Mouse (Mus musculus): ENCODE measurements around the gene Ddx49. TPM values are rescaled to one million over a fixed set of nuclear protein-coding genes. Genes with fewer than 3 reads are reported as not detected.

Ddx49 gene
- total and polyA plus RNA-seq, 3 experiments: 64.9 to 98.4 (median 77.3) TPM

DNA sequence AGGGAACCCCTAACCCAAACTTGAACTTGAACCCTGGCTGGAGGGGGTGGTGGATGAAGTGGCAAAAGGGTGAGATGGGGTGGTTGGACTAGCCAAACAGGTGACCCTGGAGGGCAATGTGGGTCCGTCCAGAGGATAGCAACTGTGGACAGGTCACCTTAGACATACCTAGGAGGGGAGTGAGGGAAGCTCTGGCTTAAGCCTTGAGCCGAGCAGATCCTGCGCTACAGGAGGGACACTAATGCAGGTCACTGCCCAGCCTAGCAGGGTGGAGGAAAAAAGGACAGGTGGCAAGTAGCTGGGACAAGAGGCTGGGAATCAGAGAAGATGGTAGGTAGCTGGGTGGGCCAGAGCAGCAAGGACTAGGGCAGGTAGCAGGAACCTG is 49.7 kb upstream of the Ddx49 start:
- Histone ChIP-seq H3K79me2 (replicated peaks; ENCODE audit: control insufficient read depth, extremely low read depth, insufficient read depth, poor library complexity, severe bottlenecking) (peaks cover 58% of the 10 kb centered on the region), H3K4me2 (ENCODE audit: insufficient read depth, low read depth, poor library complexity, severe bottlenecking) (peak overlapping the region; percentile 58), H3K36me3 (replicated peaks in 1 of 2; ENCODE audit: control insufficient read depth in 1 of 2, insufficient read depth in 1 of 2, low read length in 1 of 2) (peaks cover 14 to 44% of the 10 kb centered on the region in 2 experiments), H3K4me3 (replicated peaks in 1 of 3; ENCODE audit: low read depth in 2 of 3, low read length in 2 of 3, poor library complexity in 1 of 3) (peak overlapping the region; percentile 85 to 90 (median 85)), H3K27me3 (replicated peaks) (no peaks in the 10 kb centered on the region), H3K9ac (ENCODE audit: insufficient read depth, low read depth) (peak overlapping the region; percentile 83), H3K9me3 (replicated peaks; ENCODE audit: low read length) (no peaks in the 10 kb centered on the region), H3K27ac (ENCODE audit: insufficient read depth, low read depth) (no peak overlapping the region), H3K4me1 (ENCODE audit: control insufficient read depth in 1 of 2, insufficient read depth in 2 of 2) (peaks cover 44 to 58% of the 10 kb centered on the region in 2 experiments)
- dilution Hi-C loops (cut with MboI; ENCODE audit: extremely low pct_ligation_motif_present, extremely low pct_unique_long_range_greater_than_20kb, low sequenced_read_pairs): no loop called here
- in situ Hi-C loops (cut with MboI; ENCODE audit: low pct_ligation_motif_present, low pct_unique_long_range_greater_than_20kb, low sequenced_read_pairs): no loop called here
- DNase-seq (ENCODE audit: extremely low read depth): no peak
- TF ChIP-seq ZNF384 (IDR thresholded peaks at IDR 0.05; ENCODE audit: low read depth, low read length) (no peak), TCF12 (IDR thresholded peaks at IDR 0.05; ENCODE audit: low read depth, low read length) (no peak), IRF4 (IDR thresholded peaks at IDR 0.05; ENCODE audit: low read depth, low read length) (no peak), MYC (IDR thresholded peaks at IDR 0.05; ENCODE audit: low read depth, low read length) (no peak), TBP (conservative IDR thresholded peaks at IDR 0.05; ENCODE audit: low read depth, low read length) (no peak), ETS1 (conservative IDR thresholded peaks at IDR 0.05; ENCODE audit: low read depth, low read length) (no peak), GABPA (IDR thresholded peaks at IDR 0.05; ENCODE audit: insufficient replicate concordance, low read depth, low read length) (no peak), E2F4 (IDR thresholded peaks at IDR 0.05; ENCODE audit: insufficient replicate concordance, low read depth, low read length) (no peak), ELF1 (IDR thresholded peaks at IDR 0.05; ENCODE audit: low read depth, low read length) (no peak), SIN3A (IDR thresholded peaks at IDR 0.05; ENCODE audit: low read length) (no peak), MAZ (IDR thresholded peaks at IDR 0.05; ENCODE audit: low read depth, low read length) (no peak), ZC3H11A (IDR thresholded peaks at IDR 0.05; ENCODE audit: low read depth, low read length) (no peak), ZMIZ1 (IDR thresholded peaks at IDR 0.05; ENCODE audit: low read depth, low read length) (no peak)

DNA sequence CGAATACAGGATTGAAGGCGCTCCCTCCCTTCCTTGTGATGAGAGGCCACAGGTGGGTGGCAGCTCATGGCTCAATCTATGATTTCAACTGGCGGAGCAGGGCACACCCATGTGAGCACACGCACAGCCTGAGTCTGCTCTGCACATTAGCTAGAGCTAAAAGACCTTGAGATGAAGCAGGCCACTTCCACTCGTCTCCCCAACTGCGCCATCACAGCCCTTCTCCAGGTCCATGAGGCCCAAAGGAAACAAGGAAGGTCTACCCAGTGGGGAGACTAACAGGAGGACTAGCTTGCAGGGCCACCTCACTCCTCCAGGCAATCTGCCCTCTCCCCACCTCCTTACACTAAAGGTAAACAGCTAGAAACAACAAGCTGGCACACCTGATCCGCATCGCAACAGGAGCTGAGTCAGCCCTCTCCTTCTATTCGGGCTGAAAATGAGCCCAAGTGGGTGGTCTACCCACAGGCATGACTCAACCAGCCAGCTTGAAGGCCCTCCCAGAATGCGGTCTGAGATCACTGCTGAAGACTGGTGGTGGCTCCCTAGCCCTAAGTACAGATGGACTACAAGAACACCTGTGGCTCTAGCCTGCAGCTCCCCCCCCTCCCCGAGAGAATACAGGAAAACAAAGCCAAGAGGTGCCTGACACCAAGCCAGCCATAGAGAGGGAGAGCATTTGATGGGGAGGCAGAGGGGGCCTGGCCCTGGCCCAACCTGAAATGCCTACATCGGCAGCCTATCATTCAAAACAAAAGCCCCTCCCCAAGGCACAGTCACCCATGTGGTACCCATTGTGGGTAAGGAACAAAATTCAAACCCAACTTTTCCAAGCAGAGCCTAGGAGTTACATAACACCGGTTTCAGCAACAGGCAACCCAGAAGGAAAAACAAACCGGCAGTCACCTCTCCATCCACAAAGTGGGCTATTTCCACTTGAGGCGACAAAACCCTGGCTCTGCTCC is 49.0 kb upstream of the Ddx49 start:
- Histone ChIP-seq H3K79me2 (replicated peaks; ENCODE audit: control insufficient read depth, extremely low read depth, insufficient read depth, poor library complexity, severe bottlenecking) (peaks cover 65% of the 10 kb centered on the region), H3K4me2 (ENCODE audit: insufficient read depth, low read depth, poor library complexity, severe bottlenecking) (peak overlapping the region; percentile 58), H3K27ac (ENCODE audit: insufficient read depth, low read depth) (no peak overlapping the region), H3K9ac (ENCODE audit: insufficient read depth, low read depth) (peak overlapping the region; percentile 83), H3K9me3 (replicated peaks; ENCODE audit: low read length) (no peaks in the 10 kb centered on the region), H3K4me3 (replicated peaks in 1 of 3; ENCODE audit: low read depth in 2 of 3, low read length in 2 of 3, poor library complexity in 1 of 3) (peak overlapping the region; percentile 85 to 90 (median 85)), H3K4me1 (ENCODE audit: control insufficient read depth in 1 of 2, insufficient read depth in 2 of 2) (peaks cover 44 to 65% of the 10 kb centered on the region in 2 experiments), H3K27me3 (replicated peaks) (no peaks in the 10 kb centered on the region), H3K36me3 (replicated peaks in 1 of 2; ENCODE audit: control insufficient read depth in 1 of 2, insufficient read depth in 1 of 2, low read length in 1 of 2) (peaks cover 18 to 50% of the 10 kb centered on the region in 2 experiments)
- dilution Hi-C loops (cut with MboI; ENCODE audit: extremely low pct_ligation_motif_present, extremely low pct_unique_long_range_greater_than_20kb, low sequenced_read_pairs): no loop called here
- in situ Hi-C loops (cut with MboI; ENCODE audit: low pct_ligation_motif_present, low pct_unique_long_range_greater_than_20kb, low sequenced_read_pairs): no loop called here
- DNase-seq (ENCODE audit: extremely low read depth): peak; percentile 25
- TF ChIP-seq RAD21 (IDR thresholded peaks at IDR 0.05; ENCODE audit: low read depth, low read length) (no peak), BHLHE40 (IDR thresholded peaks at IDR 0.05; ENCODE audit: low read depth, low read length) (no peak)
